Comparison of ENCODE assay signal across 21 mouse cellular contexts in genomic region chr7:16203505-16203903, GRCm38 (mm10). TPM values are rescaled to one million over a fixed set of nuclear protein-coding genes. Genes with fewer than 3 reads are reported as not detected.
A peak's percentile ranks its signal among the peaks of the same experiment; 100 is the strongest.
DNase-seq lines count a peak whose midpoint lies in the region; ATAC-seq and TF ChIP-seq lines count a peak whose summit lies in the region.
"Had no signal": no experiment of that assay in that cellular context is flagged by ENCODE, and none has a peak within 500 bp of the region (broad histone marks: within the 10 kb centered on the region; RNA-seq: fewer than 3 reads in every experiment).

No protein-coding gene starts in this region.

- no peaks in the 10 kb centered on the region for H3K9me3 ChIP-seq in kidney, embryonic 14.5 days (ENCODE audit: control insufficient read depth, low read length)
- no peaks in the 10 kb centered on the region for H3K9me3 ChIP-seq in intestine, embryonic 15.5 days
- no peaks in the 10 kb centered on the region for H3K9me3 ChIP-seq in intestine, embryonic 16.5 days (ENCODE audit: control insufficient read depth, low read length)
- no peaks in the 10 kb centered on the region for H3K9me3 ChIP-seq in forebrain, postnatal 0 days (ENCODE audit: low read length)
- H3K9me3 ChIP-seq: forebrain, embryonic 13.5 days; G1E; heart, embryonic 10.5 days; hindbrain, embryonic 13.5 days had no signal

- no peak for TF ChIP-seq CTCF in forebrain, postnatal 0 days (IDR thresholded peaks at IDR 0.05; ENCODE audit: low read depth)

- no peak overlapping the region for H3K9ac ChIP-seq in kidney, embryonic 14.5 days (ENCODE audit: low read depth, low read length)
- no peak overlapping the region for H3K9ac ChIP-seq in intestine, embryonic 15.5 days
- H3K9ac ChIP-seq in intestine, embryonic 16.5 days (ENCODE audit: low read depth, low read length), result peak overlapping the region; percentile 48; the same call in 1 of the 2 replicates
- no peak overlapping the region for H3K9ac ChIP-seq in forebrain, postnatal 0 days
- H3K9ac ChIP-seq: forebrain, embryonic 13.5 days; hindbrain, embryonic 13.5 days had no signal

- peaks cover 2% of the 10 kb centered on the region; the same call in 1 of the 2 replicates for H3K4me1 ChIP-seq in kidney, embryonic 14.5 days (ENCODE audit: control insufficient read depth, insufficient read depth, low read length)
- no peaks in the 10 kb centered on the region for H3K4me1 ChIP-seq in intestine, embryonic 15.5 days (replicated peaks)
- H3K4me1 ChIP-seq in intestine, embryonic 16.5 days (ENCODE audit: control insufficient read depth, insufficient read depth, low read length), result 0 out of 2 replicates have a peak, but pooled peaks cover 1% of the 10 kb centered on the region
- no peaks in the 10 kb centered on the region for H3K4me1 ChIP-seq in forebrain, postnatal 0 days (ENCODE audit: insufficient read depth)
- H3K4me1 ChIP-seq: forebrain, embryonic 13.5 days; heart, embryonic 10.5 days; hindbrain, embryonic 13.5 days had no signal

- H3K27me3 ChIP-seq in kidney, embryonic 14.5 days (ENCODE audit: control insufficient read depth, insufficient read depth, low read length), result no peaks in the 10 kb centered on the region
- no peaks in the 10 kb centered on the region for H3K27me3 ChIP-seq in intestine, embryonic 15.5 days (replicated peaks)
- H3K27me3 ChIP-seq in intestine, embryonic 16.5 days (replicated peaks; ENCODE audit: control insufficient read depth, insufficient read depth, low read length), result no peaks in the 10 kb centered on the region
- H3K27me3 ChIP-seq in forebrain, postnatal 0 days (ENCODE audit: insufficient read depth, low read length), result no peaks in the 10 kb centered on the region
- H3K27me3 ChIP-seq: forebrain, embryonic 13.5 days; hindbrain, embryonic 13.5 days had no signal

- no peak for DNase-seq in kidney, adult 18-20 months
- peak; percentile 54 to 72 for DNase-seq in kidney, postnatal 4 days
- DNase-seq in forebrain, postnatal 0 days, result no peak
- DNase-seq: cerebellum, adult 11 months; cerebellum, adult 8-10 months; cerebellum, postnatal 25 days; gastrocnemius, adult 2 months; gastrocnemius, postnatal 25 days; heart, postnatal 10 days; heart, postnatal 4 days had no signal

- no peak overlapping the region for H3K4me3 ChIP-seq in kidney, embryonic 14.5 days (ENCODE audit: low read length)
- H3K4me3 ChIP-seq in intestine, embryonic 15.5 days (replicated peaks), result no peak overlapping the region
- H3K4me3 ChIP-seq in intestine, embryonic 16.5 days (ENCODE audit: low read length), result peak overlapping the region; percentile 12; the same call in 1 of the 2 replicates
- no peak overlapping the region for H3K4me3 ChIP-seq in forebrain, postnatal 0 days (ENCODE audit: low read depth, low read length)
- H3K4me3 ChIP-seq: forebrain, embryonic 13.5 days; gastrocnemius, adult 2 months; heart, embryonic 10.5 days; hindbrain, embryonic 13.5 days had no signal

- peak overlapping the region; percentile 51 for H3K27ac ChIP-seq in kidney, embryonic 14.5 days (ENCODE audit: low read depth, low read length)
- 0 out of 2 replicates have a peak overlapping the region, but pooled peaks have one; percentile 28 for H3K27ac ChIP-seq in intestine, embryonic 15.5 days
- peak overlapping the region; percentile 68 for H3K27ac ChIP-seq in intestine, embryonic 16.5 days (ENCODE audit: low read length)
- no peak overlapping the region for H3K27ac ChIP-seq in forebrain, postnatal 0 days (ENCODE audit: low read depth, low read length)
- H3K27ac ChIP-seq: forebrain, embryonic 13.5 days; gastrocnemius, adult 2 months; heart, embryonic 10.5 days; hindbrain, embryonic 13.5 days; hindbrain, postnatal 0 days had no signal

- peaks cover 62% of the 10 kb centered on the region for H3K36me3 ChIP-seq in kidney, embryonic 14.5 days (ENCODE audit: control insufficient read depth, insufficient read depth, low read length)
- peaks cover 29% of the 10 kb centered on the region for H3K36me3 ChIP-seq in intestine, embryonic 15.5 days
- H3K36me3 ChIP-seq in intestine, embryonic 16.5 days (ENCODE audit: control insufficient read depth, insufficient read depth, low read length), result no peaks in the 10 kb centered on the region
- peaks cover 52% of the 10 kb centered on the region for H3K36me3 ChIP-seq in forebrain, postnatal 0 days (ENCODE audit: insufficient read depth)

- peak; percentile 65 for ATAC-seq in kidney, embryonic 14.5 days (ENCODE audit: low FRiP score, low TSS enrichment)
- ATAC-seq in intestine, embryonic 15.5 days, result peak; percentile 11; the same call in 1 of the 2 replicates
- ATAC-seq in intestine, embryonic 16.5 days, result 0 out of 2 replicates have a peak, but pooled peaks have one; percentile 17
- ATAC-seq in CD4-positive, CD25-positive, alpha-beta regulatory T cell, adult 4 months, result no peak
- no peak for ATAC-seq in forebrain, postnatal 0 days
- ATAC-seq: forebrain, embryonic 13.5 days; hindbrain, postnatal 0 days had no signal

- WGBS in kidney, embryonic 14.5 days, result 61% methylated on average over 13 of the region's 13 CpGs
- 89% methylated on average over 13 of the region's 13 CpGs for WGBS in intestine, embryonic 15.5 days
- 90% methylated on average over 13 of the region's 13 CpGs for WGBS in intestine, embryonic 16.5 days
- 95% methylated on average over 13 of the region's 13 CpGs for WGBS in forebrain, postnatal 0 days

- no peak overlapping the region for H3K4me2 ChIP-seq in kidney, embryonic 14.5 days (replicated peaks; ENCODE audit: low read depth, low read length)
- no peak overlapping the region for H3K4me2 ChIP-seq in intestine, embryonic 15.5 days (replicated peaks)
- no peak overlapping the region for H3K4me2 ChIP-seq in intestine, embryonic 16.5 days (ENCODE audit: low read depth, low read length)
- H3K4me2 ChIP-seq in forebrain, postnatal 0 days (ENCODE audit: low read depth), result no peak overlapping the region
- H3K4me2 ChIP-seq: forebrain, embryonic 13.5 days; hindbrain, embryonic 13.5 days had no signal

RNA-seq across cellular contexts. Expression of gene Dhx34, which starts 18.3 kb away (rescaled TPM):
- polyA plus RNA-seq in kidney, embryonic 14.5 days (2014; fragmentation: Nextera tagmentation; extraction: Ambion mirVana), result 8.5 and 13.0 TPM in 2 replicates
- polyA plus RNA-seq in intestine, embryonic 15.5 days (2015; fragmentation: Nextera tagmentation; extraction: Ambion mirVana), result 21.8 and 34.2 TPM in 2 replicates
- polyA plus RNA-seq in intestine, embryonic 16.5 days (2015; fragmentation: Nextera tagmentation; extraction: Ambion mirVana), result 27.2 and 29.8 TPM in 2 replicates
- 10 to 100 TPM in 1 of 2 experiments, 1 to 10 TPM in 1; 9.3 to 13.7 TPM for polyA plus RNA-seq in CD4-positive, CD25-positive, alpha-beta regulatory T cell, adult 4 months (2017; shearing (Covaris generic))
- 10.9 and 16.0 TPM in 2 replicates for total RNA-seq in forebrain, postnatal 0 days (2014; rRNA removed)
- polyA plus RNA-seq in forebrain, postnatal 0 days (2015; fragmentation: Nextera tagmentation; extraction: Ambion mirVana), result 8.4 and 9.7 TPM in 2 replicates

RNA-seq across cellular contexts. Expression of gene Meis3, which starts 28.6 kb away (rescaled TPM):
- 26.1 and 28.0 TPM in 2 replicates for polyA plus RNA-seq in kidney, embryonic 14.5 days (2014; fragmentation: Nextera tagmentation; extraction: Ambion mirVana)
- polyA plus RNA-seq in intestine, embryonic 15.5 days (2015; fragmentation: Nextera tagmentation; extraction: Ambion mirVana), result 30.8 and 31.8 TPM in 2 replicates
- 30.0 TPM in 2 replicates for polyA plus RNA-seq in intestine, embryonic 16.5 days (2015; fragmentation: Nextera tagmentation; extraction: Ambion mirVana)
- polyA plus RNA-seq in CD4-positive, CD25-positive, alpha-beta regulatory T cell, adult 4 months (2017; shearing (Covaris generic)), result 10 to 100 TPM; 23.0 to 26.2 TPM
- 98.6 and 100 TPM in 2 replicates for total RNA-seq in forebrain, postnatal 0 days (2014; rRNA removed)
- 86.4 and 90.9 TPM in 2 replicates for polyA plus RNA-seq in forebrain, postnatal 0 days (2015; fragmentation: Nextera tagmentation; extraction: Ambion mirVana)
- total RNA-seq: granulocyte monocyte progenitor cell, adult 5-6 weeks had no signal

RNA-seq across cellular contexts. Expression of gene C5ar2, which starts 40.5 kb away (rescaled TPM):
- polyA plus RNA-seq in kidney, embryonic 14.5 days (2014; fragmentation: Nextera tagmentation; extraction: Ambion mirVana), result 0.05 and 0.09 TPM in 2 replicates
- polyA plus RNA-seq in intestine, embryonic 15.5 days (2015; fragmentation: Nextera tagmentation; extraction: Ambion mirVana), result 0.13 and 0.23 TPM in 2 replicates
- 0.15 and 0.18 TPM in 2 replicates for polyA plus RNA-seq in intestine, embryonic 16.5 days (2015; fragmentation: Nextera tagmentation; extraction: Ambion mirVana)
- polyA plus RNA-seq in CD4-positive, CD25-positive, alpha-beta regulatory T cell, adult 4 months (2017; shearing (Covaris generic)), result under 1 TPM in 1 of 2 experiments, not detected in 1; 0.15 TPM
- total RNA-seq in forebrain, postnatal 0 days (2014; rRNA removed), result 0.14 and 0.23 TPM in 2 replicates
- 0.13 and 0.17 TPM in 2 replicates for polyA plus RNA-seq in forebrain, postnatal 0 days (2015; fragmentation: Nextera tagmentation; extraction: Ambion mirVana)
- total RNA-seq: hindbrain, postnatal 0 days had no signal
- polyA plus RNA-seq: embryonic facial prominence, embryonic 14.5 days had no signal

RNA-seq across cellular contexts. Expression of gene C5ar1, which starts 55.8 kb away (rescaled TPM):
- polyA plus RNA-seq in kidney, embryonic 14.5 days (2014; fragmentation: Nextera tagmentation; extraction: Ambion mirVana), result 1.2 and 1.8 TPM in 2 replicates
- polyA plus RNA-seq in intestine, embryonic 15.5 days (2015; fragmentation: Nextera tagmentation; extraction: Ambion mirVana), result 2.4 TPM in 2 replicates
- 1.9 and 2.4 TPM in 2 replicates for polyA plus RNA-seq in intestine, embryonic 16.5 days (2015; fragmentation: Nextera tagmentation; extraction: Ambion mirVana)
- not detected for polyA plus RNA-seq in CD4-positive, CD25-positive, alpha-beta regulatory T cell, adult 4 months (2017; shearing (Covaris generic))
- total RNA-seq in forebrain, postnatal 0 days (2014; rRNA removed), result 0.52 and 1.2 TPM in 2 replicates
- polyA plus RNA-seq in forebrain, postnatal 0 days (2015; fragmentation: Nextera tagmentation; extraction: Ambion mirVana), result 1.7 TPM in 2 replicates
- polyA plus RNA-seq: G1E had no signal

Comparison
In these comparisons a context has a peak if more than half of its experiments do, and no peak if none do; other contexts are left out.
1. DNase-seq: peak in kidney, postnatal 4 days (2 of 2); none in kidney, adult 18-20 months (single experiment) and forebrain, postnatal 0 days (single experiment).
2. ATAC-seq: peak in kidney, embryonic 14.5 days (single experiment), intestine, embryonic 15.5 days (single experiment) and intestine, embryonic 16.5 days (single experiment); none in CD4-positive, CD25-positive, alpha-beta regulatory T cell, adult 4 months (single experiment) and forebrain, postnatal 0 days (single experiment).